Mouse (Mus musculus) left cerebral cortex, adult 2 months (tissue): ENCODE data around the gene Sytl1. TPM values are rescaled to one million over a fixed set of nuclear protein-coding genes. Genes with fewer than 3 reads are reported as not detected.

Experiments used
- DNase-seq, 2 experiments: peaks; one replicate each; pipeline ENCODE4 v3.0.0; 2021 to 2022; ENCODE audit warnings: low spot score in 2 of 2, mixed read lengths in 1 of 2; ENCODE audit errors: extremely low spot score in 1 of 2
- H3K27ac ChIP-seq: fragments of 200-600 bp; 2 replicates; pipeline ENCODE4 v1.8.1; 2022
- H3K4me3 ChIP-seq: fragments of 200-600 bp; 2 replicates; pipeline ENCODE4 v1.8.1; 2022
- CTCF ChIP-seq: fragments of 200-600 bp; IDR thresholded peaks from 2 replicates; pipeline ENCODE4 v1.8.1; 2022; ENCODE audit warnings: antibody characterized with exemption, mild to moderate bottlenecking, moderate library complexity
- intact Hi-C: fragments of 180-260 bp; cut with DNase I; formaldehyde crosslinking; loops from one replicate; pipeline ENCODE4 v1.15.1; 2025
- total RNA-seq, 2 experiments: library from RNA; stranded (reverse); gene quantifications; 2 replicates each; pipeline ENCODE4 v1.2.3; 2021

Sytl1 gene
- total RNA-seq, 2 experiments from 2014 or later: 3.0 TPM

- intact Hi-C loops: no loop called here
- DNase-seq: no peak
- H3K27ac ChIP-seq: no peak overlapping the region
- H3K4me3 ChIP-seq: no peak overlapping the region
- no peak for TF ChIP-seq CTCF
Measured at GRCm38 (mm10) chr4:133257798-133258408, 5.0 kb downstream of the Sytl1 start.

- Histone ChIP-seq H3K4me3 (no peak overlapping the region), H3K27ac (no peak overlapping the region)
- TF ChIP-seq CTCF: no peak
- intact Hi-C loops: no loop called here
- no peak for DNase-seq
Measured at GRCm38 (mm10) chr4:133257230-133257629, 5.7 kb downstream of the Sytl1 start.

- no peak overlapping the region for H3K27ac ChIP-seq
- intact Hi-C loops: no loop called here
- no peak overlapping the region for H3K4me3 ChIP-seq
- DNase-seq: no peak
- TF ChIP-seq CTCF: no peak
Measured at GRCm38 (mm10) chr4:133256820-133257219, 6.1 kb downstream of the Sytl1 start.

GRCm38 (mm10) chr4:133255392-133255791 is 7.5 kb downstream of the Sytl1 start:
- TF ChIP-seq CTCF: no peak
- no peak for DNase-seq
- Histone ChIP-seq H3K4me3 (no peak overlapping the region), H3K27ac (no peak overlapping the region)
- intact Hi-C loops: no loop called here

- H3K4me3 ChIP-seq: no peak overlapping the region
- H3K27ac ChIP-seq: no peak overlapping the region
- no peak for TF ChIP-seq CTCF
- intact Hi-C loops: no loop called here
- no peak for DNase-seq
Measured at GRCm38 (mm10) chr4:133253412-133253811, 9.5 kb downstream of the Sytl1 start.

- intact Hi-C loops: no loop called here
- TF ChIP-seq CTCF: peak; percentile 38
Measured at GRCm38 (mm10) chr4:133252089-133252488, 10.8 kb downstream of the Sytl1 start.

GRCm38 (mm10) chr4:133251214-133251613 is 11.7 kb downstream of the Sytl1 start:
- no peak for DNase-seq
- intact Hi-C loops: loop anchor here (2.0 kb wide), 1 partner anchor 46 kb away; no protein-coding TSS in a partner anchor

More at GRCm38 (mm10) chr4:133252089-133252488, 10.8 kb downstream of the Sytl1 start:
- Histone ChIP-seq H3K4me3 (no peak overlapping the region), H3K27ac (no peak overlapping the region)
- no peak for DNase-seq

GRCm38 (mm10) chr4:133250609-133251008 is 12.3 kb downstream of the Sytl1 start:
- intact Hi-C loops: loop anchor here (1.0 to 2.0 kb wide), 2 partner anchors 46 to 240 kb away; no protein-coding TSS in a partner anchor
- Histone ChIP-seq H3K27ac (no peak overlapping the region; the same call in 1 of the 2 replicates), H3K4me3 (peak overlapping the region; percentile 40)
- DNase-seq: peak; percentile 79 to 88
- TF ChIP-seq CTCF: peak; percentile 95

More at GRCm38 (mm10) chr4:133251214-133251613, 11.7 kb downstream of the Sytl1 start:
- H3K4me3 ChIP-seq: peak overlapping the region; percentile 40
- no peak for TF ChIP-seq CTCF
- no peak overlapping the region for H3K27ac ChIP-seq

- no peak for TF ChIP-seq CTCF
- Histone ChIP-seq H3K4me3 (no peak overlapping the region), H3K27ac (no peak overlapping the region)
- no peak for DNase-seq
- intact Hi-C loops: no loop called here
Measured at GRCm38 (mm10) chr4:133247806-133248449, 15.0 kb downstream of the Sytl1 start.

GRCm38 (mm10) chr4:133247072-133247471 is 15.8 kb downstream of the Sytl1 start:
- intact Hi-C loops: no loop called here
- H3K4me3 ChIP-seq: no peak overlapping the region
- H3K27ac ChIP-seq: no peak overlapping the region
- no peak for TF ChIP-seq CTCF
- DNase-seq: no peak

GRCm38 (mm10) chr4:133244289-133244688 is 18.6 kb downstream of the Sytl1 start:
- Histone ChIP-seq H3K27ac (no peak overlapping the region), H3K4me3 (no peak overlapping the region)
- intact Hi-C loops: no loop called here
- TF ChIP-seq CTCF: no peak
- no peak for DNase-seq

GRCm38 (mm10) chr4:133243538-133243937 is 19.4 kb downstream of the Sytl1 start:
- no peak overlapping the region for H3K27ac ChIP-seq
- DNase-seq: no peak
- H3K4me3 ChIP-seq: no peak overlapping the region
- TF ChIP-seq CTCF: no peak
- intact Hi-C loops: no loop called here
